Mouse (Mus musculus): Measurements from ENCODE around the gene 4930544D05Rik. TPM values are rescaled to one million over a fixed set of nuclear protein-coding genes. Genes with fewer than 3 reads are reported as not detected.

The 4930544D05Rik gene
- polyA plus RNA-seq, 1 experiment from 2014 or later = not detected

DNA sequence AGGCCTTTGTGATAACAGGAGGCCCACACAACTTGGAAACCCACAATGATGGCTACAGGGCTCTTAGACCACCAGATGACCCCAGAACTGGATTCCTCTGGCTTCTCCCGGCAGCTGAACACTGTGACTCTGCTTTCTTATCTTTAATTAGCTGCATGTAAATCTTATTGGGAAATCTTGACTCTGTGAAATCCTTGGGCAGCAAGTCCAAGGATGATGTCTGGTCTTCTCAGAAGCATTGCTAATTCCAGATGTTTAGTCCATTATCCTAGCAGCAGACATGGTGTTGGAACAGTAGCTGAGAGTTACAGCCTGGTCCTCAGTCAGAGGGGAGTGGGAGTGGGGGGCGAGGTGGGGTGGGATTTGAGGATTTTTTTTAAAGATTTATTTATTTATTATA, 12.8 kb downstream of the 4930544D05Rik start:
- no peak overlapping the region for H3K4me2 ChIP-seq (replicated peaks; ENCODE audit: low read depth)
- no peaks in the 10 kb centered on the region for H3K36me3 ChIP-seq (ENCODE audit: control insufficient read depth, insufficient read depth, low read length)
- TF ChIP-seq CTCF (IDR thresholded peaks at IDR 0.05; ENCODE audit: low read depth) = no peak
- no peak for TF ChIP-seq EP300 (optimal IDR thresholded peaks at IDR 0.05)
- H3K9ac ChIP-seq (ENCODE audit: low read length) = no peak overlapping the region
- 66% methylated on average over 2 of the region's 2 CpGs for WGBS
- DNase-seq (ENCODE audit: low spot score) (no peak), ATAC-seq (ENCODE audit: low FRiP score, low TSS enrichment) (no peak)
- no peaks in the 10 kb centered on the region for H3K27me3 ChIP-seq (ENCODE audit: control insufficient read depth, insufficient read depth, low read length)
- H3K27ac ChIP-seq (replicated peaks) = no peak overlapping the region
- no peak overlapping the region for H3K4me3 ChIP-seq (ENCODE audit: low read depth, low read length)
- H3K4me1 ChIP-seq (replicated peaks; ENCODE audit: control insufficient read depth, insufficient read depth) = no peaks in the 10 kb centered on the region
- H3K9me3 ChIP-seq (ENCODE audit: control insufficient read depth, low read length) = no peaks in the 10 kb centered on the region

DNA sequence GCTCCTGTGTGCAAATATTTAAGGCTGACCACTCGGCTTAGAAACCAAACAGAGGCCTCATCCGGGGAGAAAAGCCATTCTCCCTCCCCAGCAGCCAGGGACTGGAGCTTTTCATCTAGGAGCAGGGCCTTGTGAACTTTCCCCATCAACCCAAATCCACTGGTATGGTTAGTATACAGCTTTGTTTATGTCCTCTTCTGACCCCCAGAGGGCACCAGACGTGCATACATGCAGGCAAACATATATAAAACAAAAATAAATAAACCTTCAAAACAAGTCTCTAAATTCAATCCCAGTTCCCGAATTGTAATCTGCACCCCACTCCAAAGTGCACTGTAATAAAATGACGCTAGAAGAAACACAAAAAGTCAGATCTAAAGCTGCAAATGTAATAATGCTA, 13.9 kb downstream of the 4930544D05Rik start:
- DNase-seq (ENCODE audit: low spot score) (no peak), ATAC-seq (ENCODE audit: low FRiP score, low TSS enrichment) (no peak)

DNA sequence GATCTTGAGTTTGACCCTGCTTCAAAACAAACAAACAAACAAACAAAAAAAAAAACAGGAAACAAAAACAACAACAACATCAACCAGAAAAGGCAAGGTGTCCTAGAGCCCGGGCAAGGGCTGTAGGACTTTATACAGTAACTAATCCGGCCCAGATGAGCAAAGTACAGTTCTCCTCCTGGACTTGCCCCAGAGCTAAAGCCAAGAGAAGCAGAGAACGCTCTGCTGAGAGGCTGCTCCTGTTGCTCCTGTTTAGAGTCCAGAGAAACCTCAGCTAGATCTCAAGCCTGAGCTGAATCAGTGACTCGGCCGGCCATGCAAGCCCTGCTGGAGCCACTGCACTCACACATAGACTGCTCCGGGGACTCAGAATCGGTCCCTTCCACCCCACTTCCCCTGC, 14.5 kb downstream of the 4930544D05Rik start:
- Histone ChIP-seq H3K9me3 (ENCODE audit: control insufficient read depth, low read length) (no peaks in the 10 kb centered on the region), H3K36me3 (ENCODE audit: control insufficient read depth, insufficient read depth, low read length) (no peaks in the 10 kb centered on the region), H3K9ac (ENCODE audit: low read length) (no peak overlapping the region), H3K4me2 (replicated peaks; ENCODE audit: low read depth) (no peak overlapping the region), H3K27me3 (ENCODE audit: control insufficient read depth, insufficient read depth, low read length) (no peaks in the 10 kb centered on the region), H3K4me1 (replicated peaks; ENCODE audit: control insufficient read depth, insufficient read depth) (no peaks in the 10 kb centered on the region), H3K27ac (replicated peaks) (no peak overlapping the region), H3K4me3 (ENCODE audit: low read depth, low read length) (no peak overlapping the region)
- no peak for TF ChIP-seq CTCF (IDR thresholded peaks at IDR 0.05; ENCODE audit: low read depth)
- no peak for TF ChIP-seq EP300 (optimal IDR thresholded peaks at IDR 0.05)
- no peak for ATAC-seq (ENCODE audit: low FRiP score, low TSS enrichment)
- 73% methylated on average over 7 of the region's 7 CpGs for WGBS
- DNase-seq (ENCODE audit: low spot score) = no peak

More for the DNA sequence above, 13.9 kb downstream of the 4930544D05Rik start:
- TF ChIP-seq EP300 (optimal IDR thresholded peaks at IDR 0.05) (no peak), CTCF (IDR thresholded peaks at IDR 0.05; ENCODE audit: low read depth) (peak; percentile 63)
- Histone ChIP-seq H3K9ac (ENCODE audit: low read length) (no peak overlapping the region), H3K4me1 (replicated peaks; ENCODE audit: control insufficient read depth, insufficient read depth) (no peaks in the 10 kb centered on the region), H3K4me3 (ENCODE audit: low read depth, low read length) (no peak overlapping the region), H3K9me3 (ENCODE audit: control insufficient read depth, low read length) (no peaks in the 10 kb centered on the region), H3K36me3 (ENCODE audit: control insufficient read depth, insufficient read depth, low read length) (no peaks in the 10 kb centered on the region), H3K27me3 (ENCODE audit: control insufficient read depth, insufficient read depth, low read length) (no peaks in the 10 kb centered on the region), H3K4me2 (replicated peaks; ENCODE audit: low read depth) (no peak overlapping the region), H3K27ac (replicated peaks) (no peak overlapping the region)
- 40% methylated on average over 5 of the region's 5 CpGs for WGBS

DNA sequence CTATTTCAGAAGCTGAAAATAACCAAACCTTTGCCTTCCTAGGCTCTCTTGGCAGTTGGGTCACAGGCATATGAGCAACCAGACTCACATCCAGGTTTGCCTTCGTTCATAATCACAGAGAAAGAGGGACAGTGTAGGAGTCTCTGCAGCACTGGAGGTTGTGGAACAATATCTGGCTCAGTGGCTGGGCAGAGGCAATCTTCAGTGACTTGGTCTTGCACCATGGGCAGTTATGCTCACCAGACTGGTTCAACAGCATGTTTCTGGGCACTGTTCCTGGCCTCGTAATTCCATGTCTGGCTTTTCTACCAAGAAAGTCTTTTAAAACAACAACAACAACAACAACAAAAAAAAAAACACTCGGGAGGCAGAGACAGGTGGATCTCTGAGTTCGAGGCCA, 20.0 kb downstream of the 4930544D05Rik start:
- Histone ChIP-seq H3K4me3 (ENCODE audit: low read depth, low read length) (no peak overlapping the region), H3K36me3 (ENCODE audit: control insufficient read depth, insufficient read depth, low read length) (no peaks in the 10 kb centered on the region), H3K27me3 (ENCODE audit: control insufficient read depth, insufficient read depth, low read length) (no peaks in the 10 kb centered on the region), H3K27ac (replicated peaks) (no peak overlapping the region), H3K4me1 (replicated peaks; ENCODE audit: control insufficient read depth, insufficient read depth) (no peaks in the 10 kb centered on the region), H3K9ac (ENCODE audit: low read length) (no peak overlapping the region), H3K4me2 (replicated peaks; ENCODE audit: low read depth) (no peak overlapping the region), H3K9me3 (ENCODE audit: control insufficient read depth, low read length) (no peaks in the 10 kb centered on the region)
- no peak for ATAC-seq (ENCODE audit: low FRiP score, low TSS enrichment)
- DNase-seq (ENCODE audit: low spot score) = no peak
- no peak for TF ChIP-seq EP300 (optimal IDR thresholded peaks at IDR 0.05)
- TF ChIP-seq CTCF (IDR thresholded peaks at IDR 0.05; ENCODE audit: low read depth) = no peak
- WGBS = 70% methylated on average over 4 of the region's 4 CpGs

DNA sequence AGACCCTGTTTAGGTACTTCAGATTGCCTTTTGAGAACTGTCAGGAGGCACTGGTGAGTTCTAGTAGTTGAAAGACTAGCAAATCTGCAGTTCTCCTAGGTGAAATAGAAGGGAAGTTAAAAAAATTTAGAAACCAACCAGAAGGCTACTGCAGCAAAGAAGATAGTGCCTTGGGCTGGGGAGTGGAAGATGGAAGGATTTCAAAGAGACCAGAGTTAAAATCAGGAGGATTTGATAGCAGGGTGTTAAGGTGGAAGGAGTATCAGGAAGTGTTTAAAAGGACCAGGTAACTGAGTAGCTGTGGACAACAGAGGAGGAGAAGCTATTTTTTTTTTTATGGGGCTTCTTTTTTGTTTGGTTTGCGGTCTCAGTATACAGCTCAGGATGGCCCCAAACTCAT, 22.1 kb downstream of the 4930544D05Rik start:
- Histone ChIP-seq H3K27ac (replicated peaks) (no peak overlapping the region), H3K27me3 (ENCODE audit: control insufficient read depth, insufficient read depth, low read length) (no peaks in the 10 kb centered on the region), H3K4me1 (replicated peaks; ENCODE audit: control insufficient read depth, insufficient read depth) (no peaks in the 10 kb centered on the region), H3K4me3 (ENCODE audit: low read depth, low read length) (no peak overlapping the region), H3K9me3 (ENCODE audit: control insufficient read depth, low read length) (no peaks in the 10 kb centered on the region), H3K4me2 (replicated peaks; ENCODE audit: low read depth) (no peak overlapping the region), H3K36me3 (ENCODE audit: control insufficient read depth, insufficient read depth, low read length) (no peaks in the 10 kb centered on the region), H3K9ac (ENCODE audit: low read length) (no peak overlapping the region)
- no peak for TF ChIP-seq CTCF (IDR thresholded peaks at IDR 0.05; ENCODE audit: low read depth)
- TF ChIP-seq EP300 (optimal IDR thresholded peaks at IDR 0.05) = no peak
- WGBS = 100% methylated on average over 1 of the region's 1 CpGs
- ATAC-seq (ENCODE audit: low FRiP score, low TSS enrichment) (no peak), DNase-seq (ENCODE audit: low spot score) (no peak)

DNA sequence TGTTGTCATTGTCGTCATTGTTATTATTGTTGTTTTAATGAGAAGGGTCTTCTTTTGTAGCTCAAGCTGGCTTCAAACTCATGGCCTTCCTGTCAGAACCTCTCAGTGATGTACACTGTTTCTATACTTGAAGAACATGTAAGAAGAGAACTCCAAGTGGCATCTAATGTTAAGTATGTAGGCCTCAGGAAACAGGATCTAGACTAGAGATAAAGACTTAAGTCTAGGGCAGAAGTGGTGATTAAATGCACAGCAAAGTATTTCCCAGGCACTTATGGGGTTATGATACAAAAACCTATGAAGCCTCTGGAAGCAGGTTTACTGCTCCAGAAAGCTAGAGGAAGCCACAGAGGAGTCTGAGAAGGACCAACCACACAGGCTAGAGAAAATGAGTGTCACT, 22.6 kb downstream of the 4930544D05Rik start:
- no peaks in the 10 kb centered on the region for H3K36me3 ChIP-seq (ENCODE audit: control insufficient read depth, insufficient read depth, low read length)
- no peaks in the 10 kb centered on the region for H3K9me3 ChIP-seq (ENCODE audit: control insufficient read depth, low read length)
- H3K4me2 ChIP-seq (replicated peaks; ENCODE audit: low read depth) = no peak overlapping the region
- no peaks in the 10 kb centered on the region for H3K27me3 ChIP-seq (ENCODE audit: control insufficient read depth, insufficient read depth, low read length)
- no peak for DNase-seq (ENCODE audit: low spot score)
- ATAC-seq (ENCODE audit: low FRiP score, low TSS enrichment) = no peak
- H3K4me1 ChIP-seq (replicated peaks; ENCODE audit: control insufficient read depth, insufficient read depth) = no peaks in the 10 kb centered on the region
- no peak overlapping the region for H3K27ac ChIP-seq (replicated peaks)
- no peak overlapping the region for H3K4me3 ChIP-seq (ENCODE audit: low read depth, low read length)
- no peak for TF ChIP-seq EP300 (optimal IDR thresholded peaks at IDR 0.05)
- TF ChIP-seq CTCF (IDR thresholded peaks at IDR 0.05; ENCODE audit: low read depth) = no peak
- 83% methylated on average over 1 of the region's 1 CpGs for WGBS
- H3K9ac ChIP-seq (ENCODE audit: low read length) = no peak overlapping the region

Measured in stomach, postnatal 0 days (tissue).